Mouse (Mus musculus) stomach, postnatal 0 days (tissue): ENCODE data around the gene Gm21983.

ENCODE experiments used
- CTCF ChIP-seq: IDR thresholded peaks from 2 replicates; pipeline ENCODE4 v1.5.1; 2016; ENCODE audit warnings: antibody characterized with exemption, low read depth, mild to moderate bottlenecking, moderate library complexity
- EP300 ChIP-seq: optimal IDR thresholded peaks from 2 replicates; pipeline ENCODE3; 2016; ENCODE audit warnings: antibody characterized with exemption

DNA sequence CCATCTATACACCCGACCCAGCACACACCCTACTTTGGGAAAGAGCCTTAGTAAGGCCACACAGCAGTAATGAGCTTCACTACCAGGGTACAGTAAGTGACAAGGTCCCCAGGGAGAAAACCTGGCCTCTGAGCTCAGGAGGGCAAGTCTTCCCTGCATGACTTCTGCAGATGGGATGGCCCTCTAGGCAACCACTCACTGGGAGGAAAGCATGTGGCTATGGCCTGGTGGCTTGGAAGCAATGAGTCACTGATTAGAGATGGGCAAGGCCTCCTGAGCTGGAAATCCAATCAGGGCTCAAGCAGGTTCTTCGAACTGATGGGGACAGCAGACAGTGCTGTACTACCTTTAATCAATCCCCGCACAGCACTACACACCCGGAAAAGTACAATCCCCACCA lies 19.1 kb downstream of the Gm21983 start:
- TF ChIP-seq CTCF: no peak
- no peak for TF ChIP-seq EP300
